Mouse (Mus musculus) neutrophil, adult 5-6 weeks (primary cell): ENCODE measurements around the gene B3gnt3. TPM values are rescaled to one million over a fixed set of nuclear protein-coding genes. Genes with fewer than 3 reads are reported as not detected.

ENCODE experiments used
- ATAC-seq: fragments of 151-379, 151-347 bp; 2 replicates; pipeline ENCODE4 v1.8.0; 2017; ENCODE audit warnings: mild to moderate bottlenecking, moderate TSS enrichment; ENCODE audit not compliant: insufficient number of reproducible peaks, poor library complexity, low FRiP score, severe bottlenecking; ENCODE audit errors: extremely low read depth
- total RNA-seq: library from RNA; stranded (forward); fragments of 200-1000 nt; gene quantifications from 2 replicates; pipeline ENCODE4 v1.2.3, GENCODE M21; 2017

Gene B3gnt3
- total RNA-seq, 1 experiment from 2014 or later, result 0.58 TPM

DNA sequence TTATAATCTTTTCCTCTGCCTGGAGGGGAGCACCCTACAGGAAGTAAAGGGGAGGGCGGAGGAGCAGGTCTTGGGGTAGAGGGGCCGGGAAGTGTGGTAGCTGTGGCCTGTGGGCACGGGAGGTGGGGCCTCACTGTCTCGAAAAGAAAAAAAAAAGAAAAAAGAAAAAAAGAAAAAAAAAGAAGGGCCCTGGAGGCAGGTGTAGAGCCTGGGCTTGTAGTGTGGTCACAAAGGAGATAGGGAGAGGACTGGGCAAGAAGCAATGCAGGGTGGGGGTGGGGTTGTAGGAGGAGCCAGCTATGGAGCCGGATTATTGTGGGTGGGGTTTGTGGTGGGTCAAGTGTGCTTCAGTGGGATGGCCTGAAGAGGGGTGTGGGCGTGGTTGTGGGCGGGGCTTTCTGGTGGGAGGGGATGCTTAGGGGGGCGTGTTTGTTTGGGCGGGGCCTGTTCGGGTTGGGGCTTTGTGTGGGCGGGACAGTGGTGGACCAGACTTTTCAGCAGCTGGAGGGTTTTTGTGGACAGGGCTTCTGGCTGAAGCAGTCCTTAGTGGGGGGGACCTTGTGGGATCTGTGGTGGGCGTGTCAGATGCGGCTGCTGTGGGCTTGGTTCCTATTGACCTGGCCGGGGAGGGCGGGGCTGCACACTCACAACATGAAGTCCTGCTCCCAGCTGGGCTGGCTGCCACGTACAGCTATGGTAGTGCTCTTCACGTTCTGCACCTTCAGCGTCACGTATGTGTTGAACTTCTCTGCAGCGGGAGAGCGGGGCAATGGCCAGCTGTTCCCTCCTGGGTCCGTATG, 36.1 kb downstream of the B3gnt3 start:
- ATAC-seq, result no peak

DNA sequence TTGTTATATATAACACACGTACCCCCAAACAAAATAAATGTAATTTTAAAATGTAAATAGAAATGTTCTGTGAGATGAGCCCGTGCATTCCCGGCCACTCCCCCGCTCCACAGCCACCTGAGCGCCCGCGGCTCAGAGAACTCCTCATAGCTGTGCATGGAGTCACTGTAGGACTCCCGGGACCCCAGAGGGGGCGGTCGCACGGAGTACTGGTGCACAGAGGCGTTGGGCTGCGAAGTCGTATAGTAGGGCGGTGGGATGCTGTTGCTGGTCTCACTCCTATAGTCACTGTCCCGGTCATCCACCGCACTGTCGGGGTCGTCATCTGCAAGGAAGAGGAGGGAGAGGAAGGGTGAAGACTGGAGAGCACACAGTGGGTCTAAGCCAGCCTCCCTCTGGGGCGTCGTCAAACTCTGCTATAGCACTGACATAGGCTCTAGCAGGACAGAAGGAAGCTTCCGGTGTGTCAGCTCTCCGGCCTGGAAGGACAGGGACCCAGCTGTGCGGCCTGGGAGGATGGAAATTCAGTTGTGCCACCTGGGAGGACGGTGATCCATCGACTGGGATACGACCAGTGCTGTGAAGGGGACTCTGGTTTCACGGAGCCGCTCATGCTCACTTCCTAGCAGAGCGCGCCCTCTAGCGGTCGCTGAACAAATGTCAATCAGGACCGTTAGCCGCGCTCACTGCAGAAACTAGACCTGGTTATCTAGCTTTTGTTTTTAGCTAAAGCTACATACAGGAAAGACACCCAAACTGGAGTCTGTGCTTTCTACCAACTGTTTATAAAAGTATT, 41.1 kb downstream of the B3gnt3 start:
- peak; percentile 65 for ATAC-seq

- ATAC-seq, result no peak
Measured at GRCm38 (mm10) chr8:71659751-71660150, 41.8 kb downstream of the B3gnt3 start.

DNA sequence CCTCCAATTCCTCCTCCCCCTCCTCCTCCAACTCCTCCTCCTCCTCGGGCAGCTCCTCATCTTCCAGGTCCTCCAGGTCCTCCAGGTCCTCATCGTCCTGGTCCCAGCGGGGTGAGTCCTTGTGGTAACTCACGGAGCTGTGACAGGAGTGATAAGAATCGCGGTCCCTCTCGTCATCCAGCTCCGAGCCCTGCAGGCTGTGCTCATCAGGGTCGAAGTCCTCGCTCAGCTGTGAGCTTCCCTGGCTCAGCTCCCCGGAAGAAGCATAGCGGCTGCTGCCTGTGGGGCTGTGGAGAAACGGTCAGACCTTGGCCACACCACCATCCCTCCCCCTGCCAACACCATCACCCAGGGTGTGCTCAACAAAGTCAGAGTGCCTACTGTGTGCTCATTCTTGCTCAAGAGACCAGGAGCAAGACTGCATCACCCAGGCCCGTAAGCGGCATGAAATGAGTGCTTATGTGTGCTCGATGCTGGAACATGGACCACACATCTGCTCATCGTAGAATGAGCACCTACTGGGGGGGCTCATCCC, 43.0 kb downstream of the B3gnt3 start:
- ATAC-seq, result no peak

DNA sequence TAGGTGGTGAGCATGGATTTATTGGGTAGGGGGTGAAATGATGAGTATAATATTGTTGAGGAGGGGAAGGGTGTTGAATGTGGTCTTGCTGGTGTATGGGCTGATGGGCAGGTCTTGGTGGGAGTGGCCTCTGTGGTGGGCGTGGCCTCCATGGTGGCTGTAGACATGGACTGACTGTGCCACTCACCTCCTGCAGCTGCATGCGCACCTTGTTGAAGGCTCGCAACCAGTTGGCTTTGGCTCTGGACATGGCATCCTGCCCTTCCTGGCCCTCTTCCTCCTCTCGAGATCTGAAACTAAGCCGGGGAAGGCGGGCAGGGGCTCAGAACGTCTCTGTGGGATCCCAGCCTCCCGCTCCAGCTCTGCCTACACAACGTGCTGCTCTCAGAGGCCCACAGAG, 43.8 kb downstream of the B3gnt3 start:
- no peak for ATAC-seq

GRCm38 (mm10) chr8:71654600-71654999, 47.0 kb downstream of the B3gnt3 start:
- ATAC-seq, result 0 out of 2 replicates have a peak, but pooled peaks have one; percentile 2

GRCm38 (mm10) chr8:71645510-71645909, 56.1 kb downstream of the B3gnt3 start:
- no peak for ATAC-seq

Other genes starting within 250 kb of the B3gnt3 start
- gene Abhd8, start 238.1 kb downstream of the B3gnt3 start, total RNA-seq, result 7.8 and 11.0 TPM in 2 replicates
- gene Mrpl34, start 236.8 kb downstream of the B3gnt3 start, total RNA-seq, result 18.0 and 19.5 TPM in 2 replicates
- 29.2 and 34.6 TPM in 2 replicates for gene Dda1, start 232.6 kb downstream of the B3gnt3 start, total RNA-seq
- 6.1 and 8.5 TPM in 2 replicates for gene Ano8, start 215.8 kb downstream of the B3gnt3 start, total RNA-seq
- gene Gtpbp3, start 213.7 kb downstream of the B3gnt3 start, total RNA-seq, result 15.2 and 19.7 TPM in 2 replicates
- not detected in 2 replicates for gene Plvap, start 190.0 kb downstream of the B3gnt3 start, total RNA-seq
- gene Ccdc194, start 176.1 kb downstream of the B3gnt3 start, total RNA-seq, result not detected in 2 replicates
- gene Bst2, start 164.3 kb downstream of the B3gnt3 start, total RNA-seq, result 7.6 and 18.4 TPM in 2 replicates
- gene Mvb12a, start 158.9 kb downstream of the B3gnt3 start, total RNA-seq, result 35.4 and 39.8 TPM in 2 replicates
- 0.25 and 0.58 TPM in 2 replicates for gene Tmem221, start 142.9 kb downstream of the B3gnt3 start, total RNA-seq
- gene Nxnl1, start 135.2 kb downstream of the B3gnt3 start, total RNA-seq, result not detected in 2 replicates
- 3.4 and 5.7 TPM in 2 replicates for gene Slc27a1, start 132.9 kb downstream of the B3gnt3 start, total RNA-seq
- gene Pgls, start 109.6 kb downstream of the B3gnt3 start, total RNA-seq, result 45.6 and 55.1 TPM in 2 replicates
- 94.7 and 127 TPM in 2 replicates for gene Fam129c, start 104.1 kb downstream of the B3gnt3 start, total RNA-seq
- 92.2 and 92.5 TPM in 2 replicates for gene Colgalt1, start 90.8 kb downstream of the B3gnt3 start, total RNA-seq
- gene Unc13a, start 30.0 kb downstream of the B3gnt3 start, total RNA-seq, result 0.12 TPM in 2 replicates
- 19.0 and 25.7 TPM in 2 replicates for gene Jak3, start 25.5 kb downstream of the B3gnt3 start, total RNA-seq
- 4.5 and 10.0 TPM in 2 replicates for gene Insl3, start 12.6 kb downstream of the B3gnt3 start, total RNA-seq
- gene Fcho1, start 23.9 kb upstream of the B3gnt3 start, total RNA-seq, result 78.8 and 80.4 TPM in 2 replicates
- gene Zfp709, start 180.2 kb upstream of the B3gnt3 start, total RNA-seq, result 12.4 and 14.2 TPM in 2 replicates
- gene Zfp882, start 206.8 kb upstream of the B3gnt3 start, total RNA-seq, result 13.2 and 18.3 TPM in 2 replicates
- gene Zfp617, start 206.8 kb upstream of the B3gnt3 start, total RNA-seq, result 22.5 and 25.1 TPM in 2 replicates
- 30.8 and 40.4 TPM in 2 replicates for gene Zfp961, start 249.2 kb upstream of the B3gnt3 start, total RNA-seq